Mouse (Mus musculus) midbrain, postnatal 0 days (tissue): ENCODE measurements at regions not wholly inside any gene's neighbourhood (a gene's known extent, or its start where the extent isn't known, plus 50 kb on each side); places are given as distances from the start of the nearest gene placed in this dataset.

ENCODE experiments used
- ATAC-seq: fragments of 200-750 bp; cut with Nextera tagmentation; 2 replicates; pipeline ENCODE4 v1.8.0; 2017; ENCODE audit warnings: moderate number of reproducible peaks, mild to moderate bottlenecking, moderate TSS enrichment, moderate library complexity; ENCODE audit not compliant: low FRiP score
- DNase-seq: peaks from one replicate; pipeline ENCODE4 v3.0.0-alpha.2; 2015; ENCODE audit warnings: low spot score
- H3K27ac ChIP-seq: fragments of 300-500 bp; sonication (generic); 2 replicates; pipeline ENCODE4 v1.5.1; 2014; ENCODE audit warnings: low read depth, mild to moderate bottlenecking, low read length, mixed read lengths
- H3K27me3 ChIP-seq: fragments of 300-500 bp; sonication (generic); 2 replicates; pipeline ENCODE4 v1.6.1; 2014; ENCODE audit warnings: low read length, control low read depth, mixed read lengths; ENCODE audit not compliant: insufficient read depth
- H3K36me3 ChIP-seq: fragments of 300-500 bp; sonication (generic); 2 replicates; pipeline ENCODE4 v1.6.1; 2014; ENCODE audit warnings: low read length, control low read depth, mixed read lengths; ENCODE audit not compliant: insufficient read depth
- H3K4me1 ChIP-seq: fragments of 300-500 bp; sonication (generic); 2 replicates; pipeline ENCODE4 v1.6.1; 2014; ENCODE audit warnings: mild to moderate bottlenecking, control low read depth, antibody characterized with exemption, low read length, mixed read lengths; ENCODE audit not compliant: insufficient read depth
- H3K4me2 ChIP-seq: fragments of 300-500 bp; sonication (generic); 2 replicates; pipeline ENCODE4 v1.6.1; 2014; ENCODE audit warnings: low read depth, mild to moderate bottlenecking, low read length, mixed read lengths; ENCODE audit not compliant: poor library complexity, severe bottlenecking
- H3K4me3 ChIP-seq: fragments of 300-500 bp; sonication (generic); 2 replicates; pipeline ENCODE4 v1.5.1; 2014; ENCODE audit warnings: low read depth, mild to moderate bottlenecking, low read length, moderate library complexity
- H3K9ac ChIP-seq: fragments of 300-500 bp; sonication (generic); replicated peaks from 2 replicates; pipeline ENCODE4 v1.6.1; 2014; ENCODE audit warnings: mild to moderate bottlenecking, low read length, moderate library complexity, mixed read lengths; ENCODE audit not compliant: poor library complexity, severe bottlenecking
- H3K9me3 ChIP-seq: fragments of 300-500 bp; sonication (generic); 2 replicates; pipeline ENCODE4 v1.6.1; 2016; ENCODE audit warnings: low read length, control low read depth
- CTCF ChIP-seq: IDR thresholded peaks from 2 replicates; pipeline ENCODE4 v1.5.1; 2016; ENCODE audit warnings: antibody characterized with exemption, mild to moderate bottlenecking
- WGBS: fragments of 180-500 bp; shearing (Covaris S2); extraction: QIAGEN DNeasy Blood & Tissue Kit; methylation state at CpG from one replicate; pipeline ENCODE4 v1.1.7; 2014; 5-methylcytosine and 5-hydroxymethylcytosine counted together

GRCm38 (mm10) chr19:32881443-32881842, 124.1 kb downstream of the Pten start:
- no peaks in the 10 kb centered on the region for H3K36me3 ChIP-seq
- no peak for DNase-seq
- no peak for ATAC-seq
- no peak overlapping the region for H3K4me2 ChIP-seq
- no peak for TF ChIP-seq CTCF
- no peak overlapping the region for H3K4me3 ChIP-seq
- H3K27me3 ChIP-seq, result no peaks in the 10 kb centered on the region
- no peak overlapping the region for H3K9ac ChIP-seq
- WGBS, result 94% methylated on average over 3 of the region's 3 CpGs
- no peaks in the 10 kb centered on the region for H3K9me3 ChIP-seq
- H3K4me1 ChIP-seq, result no peaks in the 10 kb centered on the region
- H3K27ac ChIP-seq, result no peak overlapping the region

- H3K9me3 ChIP-seq, result no peaks in the 10 kb centered on the region
- DNase-seq (no peak), ATAC-seq (no peak)
- H3K27ac ChIP-seq, result no peak overlapping the region
- H3K4me2 ChIP-seq, result no peak overlapping the region
- no peaks in the 10 kb centered on the region for H3K36me3 ChIP-seq
- H3K9ac ChIP-seq, result no peak overlapping the region
- no peak overlapping the region for H3K4me3 ChIP-seq
- WGBS, result 76% methylated on average over 3 of the region's 3 CpGs
- no peak for TF ChIP-seq CTCF
- no peaks in the 10 kb centered on the region for H3K27me3 ChIP-seq
- no peaks in the 10 kb centered on the region for H3K4me1 ChIP-seq
Measured at GRCm38 (mm10) chr19:32884279-32884678, 127.0 kb downstream of the Pten start.

- WGBS, result 34% methylated on average over 12 of the region's 12 CpGs
- Histone ChIP-seq H3K36me3 (no peaks in the 10 kb centered on the region), H3K4me2 (0 out of 2 replicates have a peak overlapping the region, but pooled peaks have one; percentile 24), H3K27me3 (no peaks in the 10 kb centered on the region), H3K27ac (peak overlapping the region; percentile 4; the same call in 1 of the 2 replicates), H3K9me3 (no peaks in the 10 kb centered on the region), H3K4me3 (no peak overlapping the region), H3K4me1 (no peaks in the 10 kb centered on the region), H3K9ac (no peak overlapping the region)
- no peak for DNase-seq
- peak; percentile 85 for ATAC-seq
- no peak for TF ChIP-seq CTCF
Measured at GRCm38 (mm10) chr19:32885481-32886131, 128.3 kb downstream of the Pten start.

GRCm38 (mm10) chr19:32887190-32887589, 129.9 kb downstream of the Pten start:
- Histone ChIP-seq H3K27me3 (no peaks in the 10 kb centered on the region), H3K9me3 (no peaks in the 10 kb centered on the region), H3K4me2 (no peak overlapping the region), H3K36me3 (no peaks in the 10 kb centered on the region), H3K4me1 (no peaks in the 10 kb centered on the region), H3K27ac (no peak overlapping the region), H3K9ac (no peak overlapping the region), H3K4me3 (no peak overlapping the region)
- TF ChIP-seq CTCF, result no peak
- DNase-seq, result no peak
- ATAC-seq, result no peak
- 82% methylated on average over 7 of the region's 7 CpGs for WGBS

- Histone ChIP-seq H3K4me1 (no peaks in the 10 kb centered on the region), H3K9ac (no peak overlapping the region)
- 67% methylated on average over 12 of the region's 12 CpGs for WGBS
Measured at GRCm38 (mm10) chr19:32888616-32889305, 131.5 kb downstream of the Pten start.

GRCm38 (mm10) chr19:32890801-32891200, 133.5 kb downstream of the Pten start:
- no peak overlapping the region for H3K4me2 ChIP-seq
- no peak overlapping the region for H3K4me3 ChIP-seq
- H3K27me3 ChIP-seq, result no peaks in the 10 kb centered on the region
- no peaks in the 10 kb centered on the region for H3K4me1 ChIP-seq
- H3K27ac ChIP-seq, result no peak overlapping the region
- no peaks in the 10 kb centered on the region for H3K9me3 ChIP-seq
- WGBS, result 91% methylated on average over 6 of the region's 6 CpGs
- no peak for ATAC-seq
- H3K36me3 ChIP-seq, result no peaks in the 10 kb centered on the region
- H3K9ac ChIP-seq, result no peak overlapping the region
- DNase-seq, result no peak
- no peak for TF ChIP-seq CTCF

More at GRCm38 (mm10) chr19:32888616-32889305, 131.5 kb downstream of the Pten start:
- DNase-seq (no peak), ATAC-seq (no peak)
- Histone ChIP-seq H3K4me3 (no peak overlapping the region), H3K27me3 (no peaks in the 10 kb centered on the region), H3K27ac (no peak overlapping the region), H3K36me3 (no peaks in the 10 kb centered on the region), H3K4me2 (no peak overlapping the region), H3K9me3 (no peaks in the 10 kb centered on the region)
- no peak for TF ChIP-seq CTCF
